Mouse (Mus musculus): ENCODE measurements around the gene Ccdc149. TPM values are rescaled to one million over a fixed set of nuclear protein-coding genes. Genes with fewer than 3 reads are reported as not detected.
A peak's percentile ranks its signal among the peaks of the same experiment; 100 is the strongest.

Ccdc149 gene
- polyA plus RNA-seq, 1 experiment from 2014 or later = 3.4 TPM

GRCm38 (mm10) chr5:52391471-52391870 is 79.8 kb downstream of the Ccdc149 start:
- no peak overlapping the region for H3K9ac ChIP-seq (replicated peaks; ENCODE audit: low read length)
- no peak overlapping the region for H3K4me3 ChIP-seq (ENCODE audit: low read length)
- H3K27me3 ChIP-seq (ENCODE audit: insufficient read depth, low read length) = no peaks in the 10 kb centered on the region
- H3K4me2 ChIP-seq (replicated peaks; ENCODE audit: low read depth, low read length) = no peak overlapping the region
- no peaks in the 10 kb centered on the region for H3K36me3 ChIP-seq (ENCODE audit: insufficient read depth, low read length)
- H3K27ac ChIP-seq (ENCODE audit: low read length) = no peak overlapping the region
- no peaks in the 10 kb centered on the region for H3K4me1 ChIP-seq (ENCODE audit: insufficient read depth, low read length)
- WGBS = 70% methylated on average over 16 of the region's 16 CpGs
- no peak for ATAC-seq (ENCODE audit: low FRiP score, low TSS enrichment)
- H3K9me3 ChIP-seq (ENCODE audit: low read length) = 0 out of 2 replicates have a peak, but pooled peaks cover 4% of the 10 kb centered on the region

DNA sequence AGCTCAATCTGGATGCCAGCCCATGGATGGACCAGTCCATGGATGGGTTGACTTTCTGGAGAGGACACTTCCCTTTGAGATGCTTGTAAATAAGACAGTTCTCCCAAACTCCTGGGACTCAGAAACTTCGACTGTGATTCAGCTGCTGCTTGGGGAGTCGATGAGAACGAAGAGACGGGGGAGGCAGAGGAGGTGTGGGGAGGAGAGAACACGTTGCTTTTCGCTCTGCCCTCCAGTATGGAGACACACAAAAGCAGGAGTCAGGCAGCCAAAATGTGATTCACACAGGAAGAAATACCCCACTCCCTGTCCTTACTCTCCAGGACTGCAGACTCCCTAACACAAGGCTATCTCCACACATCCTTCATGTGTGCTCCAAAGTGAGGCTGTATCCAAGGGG is 80.9 kb downstream of the Ccdc149 start:
- no peak overlapping the region for H3K9ac ChIP-seq (replicated peaks; ENCODE audit: low read length)
- H3K4me2 ChIP-seq (replicated peaks; ENCODE audit: low read depth, low read length) = no peak overlapping the region
- no peaks in the 10 kb centered on the region for H3K36me3 ChIP-seq (ENCODE audit: insufficient read depth, low read length)
- no peaks in the 10 kb centered on the region for H3K27me3 ChIP-seq (ENCODE audit: insufficient read depth, low read length)
- no peak overlapping the region for H3K27ac ChIP-seq (ENCODE audit: low read length)
- 85% methylated on average over 6 of the region's 6 CpGs for WGBS
- no peak overlapping the region for H3K4me3 ChIP-seq (ENCODE audit: low read length)
- 0 out of 2 replicates have a peak, but pooled peaks cover 4% of the 10 kb centered on the region for H3K9me3 ChIP-seq (ENCODE audit: low read length)
- no peak for ATAC-seq (ENCODE audit: low FRiP score, low TSS enrichment)
- H3K4me1 ChIP-seq (ENCODE audit: insufficient read depth, low read length) = no peaks in the 10 kb centered on the region

DNA sequence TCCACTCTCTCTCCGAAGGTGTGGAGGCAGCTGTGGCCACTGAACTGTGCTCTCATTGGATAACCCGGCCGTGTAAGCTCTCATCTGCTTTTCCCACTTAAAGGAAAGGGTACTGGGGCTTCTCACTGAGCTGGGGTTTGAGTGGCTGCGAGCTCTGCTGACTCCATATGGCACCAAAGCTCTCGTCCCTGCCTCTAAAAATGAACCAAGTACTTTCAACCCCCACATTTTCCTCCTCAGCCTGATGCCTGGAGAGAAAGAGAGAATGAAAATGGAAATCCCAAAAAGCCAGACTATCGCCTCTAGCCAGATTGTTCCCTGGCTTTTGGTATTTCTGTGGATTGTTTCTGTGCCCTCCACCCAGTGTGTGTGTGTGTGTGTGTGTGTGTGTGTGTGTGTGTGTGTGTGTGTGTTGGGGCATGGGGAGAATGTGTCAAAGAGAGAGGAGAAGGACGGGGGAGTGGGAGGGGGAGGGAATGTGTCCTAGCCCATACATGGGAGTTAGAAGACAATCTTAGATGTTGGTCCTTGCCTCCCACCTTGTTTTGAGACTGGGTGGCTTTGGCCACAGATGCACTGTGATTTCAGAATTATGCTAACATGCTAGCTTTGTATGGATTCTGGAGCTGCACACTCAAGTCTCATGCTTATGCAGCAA is 83.1 kb downstream of the Ccdc149 start:
- H3K36me3 ChIP-seq (ENCODE audit: insufficient read depth, low read length) = no peaks in the 10 kb centered on the region
- H3K27ac ChIP-seq (ENCODE audit: low read length) = no peak overlapping the region
- 0 out of 2 replicates have a peak, but pooled peaks cover 4% of the 10 kb centered on the region for H3K9me3 ChIP-seq (ENCODE audit: low read length)
- H3K4me1 ChIP-seq (ENCODE audit: insufficient read depth, low read length) = no peaks in the 10 kb centered on the region
- no peak overlapping the region for H3K4me3 ChIP-seq (ENCODE audit: low read length)
- no peak for ATAC-seq (ENCODE audit: low FRiP score, low TSS enrichment)
- no peaks in the 10 kb centered on the region for H3K27me3 ChIP-seq (ENCODE audit: insufficient read depth, low read length)
- H3K4me2 ChIP-seq (replicated peaks; ENCODE audit: low read depth, low read length) = no peak overlapping the region
- 64% methylated on average over 7 of the region's 7 CpGs for WGBS
- no peak overlapping the region for H3K9ac ChIP-seq (replicated peaks; ENCODE audit: low read length)

GRCm38 (mm10) chr5:52386016-52386415 is 85.3 kb downstream of the Ccdc149 start:
- no peak overlapping the region for H3K4me3 ChIP-seq (ENCODE audit: low read length)
- H3K4me1 ChIP-seq (ENCODE audit: insufficient read depth, low read length) = no peaks in the 10 kb centered on the region
- no peaks in the 10 kb centered on the region for H3K36me3 ChIP-seq (ENCODE audit: insufficient read depth, low read length)
- WGBS = 63% methylated on average over 2 of the region's 2 CpGs
- H3K27me3 ChIP-seq (ENCODE audit: insufficient read depth, low read length) = no peaks in the 10 kb centered on the region
- H3K9me3 ChIP-seq (ENCODE audit: low read length) = 0 out of 2 replicates have a peak, but pooled peaks cover 4% of the 10 kb centered on the region
- H3K9ac ChIP-seq (replicated peaks; ENCODE audit: low read length) = no peak overlapping the region
- no peak overlapping the region for H3K27ac ChIP-seq (ENCODE audit: low read length)
- H3K4me2 ChIP-seq (replicated peaks; ENCODE audit: low read depth, low read length) = no peak overlapping the region
- no peak for ATAC-seq (ENCODE audit: low FRiP score, low TSS enrichment)

GRCm38 (mm10) chr5:52383748-52384147 is 87.6 kb downstream of the Ccdc149 start:
- H3K36me3 ChIP-seq (ENCODE audit: insufficient read depth, low read length) = no peaks in the 10 kb centered on the region
- H3K27me3 ChIP-seq (ENCODE audit: insufficient read depth, low read length) = no peaks in the 10 kb centered on the region
- WGBS = 80% methylated on average over 5 of the region's 5 CpGs
- no peaks in the 10 kb centered on the region for H3K4me1 ChIP-seq (ENCODE audit: insufficient read depth, low read length)
- H3K4me3 ChIP-seq (ENCODE audit: low read length) = no peak overlapping the region
- H3K9me3 ChIP-seq (ENCODE audit: low read length) = no peaks in the 10 kb centered on the region
- no peak for ATAC-seq (ENCODE audit: low FRiP score, low TSS enrichment)
- H3K9ac ChIP-seq (replicated peaks; ENCODE audit: low read length) = no peak overlapping the region
- no peak overlapping the region for H3K4me2 ChIP-seq (replicated peaks; ENCODE audit: low read depth, low read length)
- H3K27ac ChIP-seq (ENCODE audit: low read length) = no peak overlapping the region

- Histone ChIP-seq H3K9ac (replicated peaks; ENCODE audit: low read length) (no peak overlapping the region), H3K4me2 (replicated peaks; ENCODE audit: low read depth, low read length) (no peak overlapping the region), H3K27me3 (ENCODE audit: insufficient read depth, low read length) (no peaks in the 10 kb centered on the region), H3K9me3 (ENCODE audit: low read length) (no peaks in the 10 kb centered on the region), H3K27ac (ENCODE audit: low read length) (no peak overlapping the region), H3K4me3 (ENCODE audit: low read length) (no peak overlapping the region), H3K36me3 (ENCODE audit: insufficient read depth, low read length) (no peaks in the 10 kb centered on the region), H3K4me1 (ENCODE audit: insufficient read depth, low read length) (no peaks in the 10 kb centered on the region)
- ATAC-seq (ENCODE audit: low FRiP score, low TSS enrichment) = no peak
- 85% methylated on average over 8 of the region's 8 CpGs for WGBS
Observed at GRCm38 (mm10) chr5:52382837-52383236, 88.5 kb downstream of the Ccdc149 start.

DNA sequence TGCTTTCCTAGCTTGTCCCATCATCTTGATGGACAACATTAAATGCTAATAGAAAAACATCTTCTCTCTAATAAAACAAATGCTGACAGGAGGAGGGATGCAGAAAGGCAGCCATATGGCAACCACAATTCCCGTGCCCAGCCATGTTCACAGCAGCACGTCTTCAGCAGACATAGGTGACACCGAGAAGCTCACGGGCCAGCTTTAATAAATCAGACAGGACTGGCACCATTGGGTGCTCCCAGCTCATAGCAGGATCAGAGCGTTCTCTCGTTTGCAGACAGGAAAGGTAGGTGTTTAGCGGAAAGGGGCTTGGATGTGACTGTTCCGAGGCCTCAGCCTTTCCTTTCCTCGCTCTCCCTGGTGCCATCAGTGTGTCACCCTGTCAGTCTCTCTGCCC is 95.5 kb downstream of the Ccdc149 start:
- WGBS = 59% methylated on average over 9 of the region's 9 CpGs
- no peaks in the 10 kb centered on the region for H3K9me3 ChIP-seq (ENCODE audit: low read length)
- H3K27ac ChIP-seq (ENCODE audit: low read length) = no peak overlapping the region
- H3K9ac ChIP-seq (replicated peaks; ENCODE audit: low read length) = no peak overlapping the region
- no peaks in the 10 kb centered on the region for H3K36me3 ChIP-seq (ENCODE audit: insufficient read depth, low read length)
- no peak overlapping the region for H3K4me3 ChIP-seq (ENCODE audit: low read length)
- no peak overlapping the region for H3K4me2 ChIP-seq (replicated peaks; ENCODE audit: low read depth, low read length)
- H3K27me3 ChIP-seq (ENCODE audit: insufficient read depth, low read length) = no peaks in the 10 kb centered on the region
- 0 out of 2 replicates have a peak, but pooled peaks have one; percentile 19 for ATAC-seq (ENCODE audit: low FRiP score, low TSS enrichment)
- no peaks in the 10 kb centered on the region for H3K4me1 ChIP-seq (ENCODE audit: insufficient read depth, low read length)

DNA sequence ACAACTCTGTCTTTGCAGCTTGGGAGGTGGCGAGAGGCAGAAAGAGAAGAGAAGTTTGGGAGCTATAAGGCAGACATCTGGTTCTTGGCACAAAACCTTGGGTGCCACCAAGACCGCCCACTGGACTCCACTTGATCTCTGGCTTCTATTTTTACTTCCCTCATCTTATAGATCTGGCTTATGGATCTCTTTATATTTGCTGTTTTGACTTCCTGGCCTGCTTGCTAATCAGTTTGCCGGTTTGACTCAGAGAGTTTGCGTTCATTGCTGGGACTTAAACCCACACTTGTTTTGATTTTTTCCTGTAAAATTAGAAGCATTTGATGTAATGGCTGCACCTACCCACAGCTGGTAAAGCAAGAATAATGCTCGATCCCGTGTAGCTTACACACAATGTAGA is 100.4 kb downstream of the Ccdc149 start:
- no peaks in the 10 kb centered on the region for H3K9me3 ChIP-seq (ENCODE audit: low read length)
- H3K27ac ChIP-seq (ENCODE audit: low read length) = no peak overlapping the region
- H3K9ac ChIP-seq (replicated peaks; ENCODE audit: low read length) = no peak overlapping the region
- ATAC-seq (ENCODE audit: low FRiP score, low TSS enrichment) = no peak
- no peaks in the 10 kb centered on the region for H3K27me3 ChIP-seq (ENCODE audit: insufficient read depth, low read length)
- H3K4me2 ChIP-seq (replicated peaks; ENCODE audit: low read depth, low read length) = no peak overlapping the region
- H3K36me3 ChIP-seq (ENCODE audit: insufficient read depth, low read length) = no peaks in the 10 kb centered on the region
- 88% methylated on average over 6 of the region's 6 CpGs for WGBS
- no peak overlapping the region for H3K4me3 ChIP-seq (ENCODE audit: low read length)
- no peaks in the 10 kb centered on the region for H3K4me1 ChIP-seq (ENCODE audit: insufficient read depth, low read length)

DNA sequence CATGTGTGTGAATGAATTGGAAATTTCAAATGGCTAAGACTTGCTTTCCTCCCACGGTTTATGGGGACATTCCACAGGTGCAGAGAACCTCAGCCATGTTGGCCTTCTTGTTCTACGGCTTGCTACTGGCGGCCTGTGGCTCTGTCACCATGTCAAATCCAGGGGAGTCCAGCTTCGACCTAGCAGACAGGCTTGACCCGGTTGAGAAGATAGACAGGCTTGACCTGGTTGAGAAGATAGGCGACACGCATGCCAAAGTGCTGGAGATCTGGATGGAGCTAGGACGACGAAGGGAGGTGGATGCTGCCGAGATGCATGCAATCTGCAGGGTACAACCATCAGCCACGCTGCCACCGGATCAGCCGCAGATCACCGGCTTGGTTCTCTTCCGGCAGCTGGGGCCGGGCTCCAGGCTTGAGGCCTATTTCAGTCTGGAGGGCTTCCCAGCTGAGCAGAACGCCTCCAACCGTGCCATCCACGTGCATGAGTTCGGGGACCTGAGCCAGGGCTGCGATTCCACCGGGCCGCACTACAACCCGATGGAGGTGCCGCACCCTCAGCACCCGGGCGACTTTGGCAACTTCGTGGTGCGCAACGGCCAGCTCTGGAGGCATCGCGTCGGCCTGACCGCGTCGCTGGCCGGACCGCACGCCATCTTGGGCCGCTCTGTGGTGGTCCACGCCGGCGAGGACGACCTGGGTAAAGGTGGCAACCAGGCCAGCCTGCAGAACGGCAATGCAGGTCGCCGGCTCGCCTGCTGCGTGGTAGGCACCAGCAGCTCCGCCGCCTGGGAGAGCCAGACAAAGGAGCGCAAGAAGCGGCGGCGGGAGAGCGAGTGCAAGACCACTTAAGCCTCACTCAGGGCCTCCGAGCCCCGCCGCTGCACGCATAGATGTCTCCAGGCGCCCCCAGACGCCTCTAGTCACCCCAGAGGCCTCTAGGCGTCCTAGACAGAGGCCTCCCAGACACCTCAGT is 103.2 kb downstream of the Ccdc149 start:
- ATAC-seq (ENCODE audit: low FRiP score, low TSS enrichment) = no peak
- Histone ChIP-seq H3K9me3 (ENCODE audit: low read length) (no peaks in the 10 kb centered on the region), H3K4me2 (replicated peaks; ENCODE audit: low read depth, low read length) (0 out of 2 replicates have a peak overlapping the region, but pooled peaks have one; percentile 16), H3K36me3 (ENCODE audit: insufficient read depth, low read length) (no peaks in the 10 kb centered on the region), H3K4me3 (ENCODE audit: low read length) (0 out of 2 replicates have a peak overlapping the region, but pooled peaks have one; percentile 1), H3K9ac (replicated peaks; ENCODE audit: low read length) (no peak overlapping the region), H3K4me1 (ENCODE audit: insufficient read depth, low read length) (peaks cover 12% of the 10 kb centered on the region), H3K27ac (ENCODE audit: low read length) (no peak overlapping the region), H3K27me3 (ENCODE audit: insufficient read depth, low read length) (no peaks in the 10 kb centered on the region)
- WGBS = 51% methylated on average over 62 of the region's 63 CpGs

GRCm38 (mm10) chr5:52366661-52367060 is 104.7 kb downstream of the Ccdc149 start:
- no peak overlapping the region for H3K4me2 ChIP-seq (replicated peaks; ENCODE audit: low read depth, low read length)
- H3K9ac ChIP-seq (replicated peaks; ENCODE audit: low read length) = no peak overlapping the region
- 60% methylated on average over 2 of the region's 2 CpGs for WGBS
- H3K27ac ChIP-seq (ENCODE audit: low read length) = no peak overlapping the region
- H3K36me3 ChIP-seq (ENCODE audit: insufficient read depth, low read length) = no peaks in the 10 kb centered on the region
- ATAC-seq (ENCODE audit: low FRiP score, low TSS enrichment) = no peak
- H3K4me1 ChIP-seq (ENCODE audit: insufficient read depth, low read length) = peaks cover 16% of the 10 kb centered on the region
- H3K27me3 ChIP-seq (ENCODE audit: insufficient read depth, low read length) = no peaks in the 10 kb centered on the region
- no peaks in the 10 kb centered on the region for H3K9me3 ChIP-seq (ENCODE audit: low read length)
- no peak overlapping the region for H3K4me3 ChIP-seq (ENCODE audit: low read length)
